In genomic region chr8:67405947-67406346, GRCm38 (mm10) we compare ENCODE assay signal across 8 mouse cellular contexts.
DNase-seq lines count a peak whose midpoint lies in the region; ATAC-seq and TF ChIP-seq lines count a peak whose summit lies in the region.
"Had no signal": no experiment of that assay in that cellular context is flagged by ENCODE, and none has a peak within 500 bp of the region (broad histone marks: within the 10 kb centered on the region; RNA-seq: fewer than 3 reads in every experiment).

No protein-coding gene starts in this region.

- no peak overlapping the region for H3K4me3 ChIP-seq in embryonic facial prominence, embryonic 10.5 days
- H3K4me3 ChIP-seq: embryonic facial prominence, embryonic 12.5 days had no signal

- POLR2A ChIA-PET in Patski (lab: Charles Lee) = no interaction called here

- no peak for ATAC-seq in Patski

- TF ChIP-seq CTCF in Patski (IDR thresholded peaks at IDR 0.05) = peak; percentile 63

- peak; percentile 15 for DNase-seq in layer of hippocampus, adult 11-12 months (ENCODE audit: low spot score)
- no peak for DNase-seq in layer of hippocampus, adult 9-11 months
- DNase-seq in Patski (ENCODE audit: low read depth, low spot score) = no peak
- peak; percentile 18 for DNase-seq in embryonic facial prominence, embryonic 10.5 days (ENCODE audit: low spot score)
- DNase-seq in left cerebral cortex, postnatal 25 days (ENCODE audit: low spot score in 2 of 2) = peak; percentile 18 to 46
- peak; percentile 11 for DNase-seq in right cerebral cortex, postnatal 14 days
- DNase-seq in spleen, postnatal 4 days (ENCODE audit: low spot score in 2 of 2) = no peak

- H3K27ac ChIP-seq in embryonic facial prominence, embryonic 10.5 days (replicated peaks) = no peak overlapping the region
- H3K27ac ChIP-seq: embryonic facial prominence, embryonic 12.5 days had no signal

- intact Hi-C loops in left cerebral cortex, postnatal 25 days (cut with DNase I) = loop anchor here (2.0 kb wide), 2 partner anchors 909 to 955 kb away; no protein-coding TSS in a partner anchor

- CTCF ChIA-PET in Patski (lab: Charles Lee) = interaction anchor here (0.6 to 1.8 kb wide), 6 partner anchors 12 to 1479 kb away, joined by 3 to 5 read pairs (median 3); no protein-coding TSS in a partner anchor

- H3K4me1 ChIP-seq in embryonic facial prominence, embryonic 10.5 days = no peaks in the 10 kb centered on the region
- H3K4me1 ChIP-seq: embryonic facial prominence, embryonic 12.5 days had no signal

- no peaks in the 10 kb centered on the region for H3K36me3 ChIP-seq in embryonic facial prominence, embryonic 10.5 days (replicated peaks)
- H3K36me3 ChIP-seq: embryonic facial prominence, embryonic 12.5 days had no signal

- H3K9me3 ChIP-seq in embryonic facial prominence, embryonic 10.5 days = no peaks in the 10 kb centered on the region
- H3K9me3 ChIP-seq: embryonic facial prominence, embryonic 12.5 days had no signal

- WGBS in embryonic facial prominence, embryonic 10.5 days = 49% methylated on average over 10 of the region's 10 CpGs

- in situ Hi-C loops in Patski (cut with MboI; ENCODE audit: low pct_unique_long_range_greater_than_20kb) = loop anchor here (5.0 to 25.0 kb wide), 3 partner anchors 494 to 961 kb away; no protein-coding TSS in a partner anchor

- H3K27me3 ChIP-seq in Patski = no peaks in the 10 kb centered on the region
- no peaks in the 10 kb centered on the region for H3K27me3 ChIP-seq in embryonic facial prominence, embryonic 10.5 days (replicated peaks; ENCODE audit: low read depth, poor library complexity, severe bottlenecking)
- H3K27me3 ChIP-seq: embryonic facial prominence, embryonic 12.5 days had no signal

Comparison
In these comparisons a context has a peak if more than half of its experiments do, and no peak if none do; other contexts are left out.
1. DNase-seq: peak in layer of hippocampus, adult 11-12 months (single experiment), embryonic facial prominence, embryonic 10.5 days (single experiment), left cerebral cortex, postnatal 25 days (2 of 2) and right cerebral cortex, postnatal 14 days (single experiment); none in layer of hippocampus, adult 9-11 months (single experiment), Patski (single experiment) and spleen, postnatal 4 days (0 of 2).